ENCODE assay signal across 9 mouse cellular contexts in the genomic region with DNA sequence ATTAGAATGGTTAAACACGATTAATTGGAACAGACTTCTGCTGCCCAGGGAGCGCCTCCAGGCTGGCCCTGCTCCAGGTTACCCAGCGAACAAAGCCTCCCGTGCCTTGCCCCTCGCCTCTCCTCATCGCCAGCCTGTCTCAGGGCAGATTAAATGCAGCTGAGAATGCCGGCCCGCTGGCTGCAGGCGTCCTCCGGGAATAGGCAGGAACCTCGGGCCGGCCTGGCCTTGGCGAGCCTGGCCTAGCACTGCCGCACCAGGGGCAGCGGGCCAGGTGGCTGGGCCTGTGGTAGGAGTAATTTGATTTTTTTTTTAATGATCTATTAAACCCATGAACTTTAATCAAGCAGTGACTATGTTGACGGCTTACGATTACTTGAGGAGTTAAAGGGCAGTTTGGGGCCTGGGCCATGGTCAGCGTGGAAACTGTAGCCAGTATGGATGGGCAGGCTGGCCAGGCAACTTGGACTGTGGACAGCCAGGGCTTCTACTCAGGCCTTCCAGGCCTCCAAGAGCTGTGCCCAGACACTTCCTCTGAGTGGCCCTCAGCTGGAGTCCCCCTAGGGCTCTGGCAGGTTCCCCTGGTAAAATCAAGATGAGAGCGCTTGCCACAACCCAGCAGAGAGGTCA.
DNase-seq lines count a peak whose midpoint lies in the region; ATAC-seq and TF ChIP-seq lines count a peak whose summit lies in the region.
"Had no signal": no experiment of that assay in that cellular context is flagged by ENCODE, and none has a peak within 500 bp of the region (broad histone marks: within the 10 kb centered on the region; RNA-seq: fewer than 3 reads in every experiment).

No protein-coding gene starts in this region.

- DNase-seq in urinary bladder, adult 2 months (ENCODE audit: low spot score): peak; percentile 32
- no peak for DNase-seq in urinary bladder, postnatal 4 days (ENCODE audit: low spot score in 2 of 2)
- DNase-seq in forelimb bud, embryonic 11.5 days (ENCODE audit: low read depth, low spot score): peak; percentile 83
- DNase-seq in heart, postnatal 4 days: peak; percentile 39
- DNase-seq in layer of hippocampus, adult 8-10 months (ENCODE audit: low spot score in 2 of 2): peak; percentile 49 to 53
- no peak for DNase-seq in liver, postnatal 0 days

- peaks cover 13% of the 10 kb centered on the region for H3K4me1 ChIP-seq in midbrain, embryonic 16.5 days (ENCODE audit: control insufficient read depth, insufficient read depth, low read length)
- H3K4me1 ChIP-seq in liver, postnatal 0 days (ENCODE audit: insufficient read depth): no peaks in the 10 kb centered on the region
- H3K4me1 ChIP-seq: megakaryocyte, embryonic 14.5 days had no signal

- WGBS in midbrain, embryonic 16.5 days: 15% methylated on average over 19 of the region's 19 CpGs
- 69% methylated on average over 19 of the region's 19 CpGs for WGBS in liver, postnatal 0 days (ENCODE audit: insufficient replicate concordance)

- peak; percentile 87 for ATAC-seq in midbrain, embryonic 16.5 days
- ATAC-seq in granulocyte monocyte progenitor cell, adult 5-6 weeks (replicated peaks; ENCODE audit: poor library complexity, severe bottlenecking): no peak
- no peak for ATAC-seq in liver, postnatal 0 days

- no peak for TF ChIP-seq CTCF in liver, postnatal 0 days (IDR thresholded peaks at IDR 0.05; ENCODE audit: low read depth)

- no peaks in the 10 kb centered on the region for H3K36me3 ChIP-seq in midbrain, embryonic 16.5 days (ENCODE audit: control insufficient read depth, insufficient read depth, low read length)
- H3K36me3 ChIP-seq in liver, postnatal 0 days (replicated peaks; ENCODE audit: insufficient read depth, low read length): no peaks in the 10 kb centered on the region

- H3K27me3 ChIP-seq in midbrain, embryonic 16.5 days (ENCODE audit: control insufficient read depth, insufficient read depth, low read depth, low read length): no peaks in the 10 kb centered on the region
- no peaks in the 10 kb centered on the region for H3K27me3 ChIP-seq in liver, postnatal 0 days (ENCODE audit: insufficient read depth, low read length)
- H3K27me3 ChIP-seq: megakaryocyte, embryonic 14.5 days had no signal

- peak overlapping the region; percentile 37 for H3K4me2 ChIP-seq in midbrain, embryonic 16.5 days (ENCODE audit: low read length)
- H3K4me2 ChIP-seq in liver, postnatal 0 days (ENCODE audit: low read depth, low read length): no peak overlapping the region

- H3K27ac ChIP-seq in midbrain, embryonic 16.5 days (ENCODE audit: low read length): no peak overlapping the region; the same call in 1 of the 2 replicates
- no peak overlapping the region for H3K27ac ChIP-seq in liver, postnatal 0 days (ENCODE audit: low read depth)

- H3K9me3 ChIP-seq in midbrain, embryonic 16.5 days (replicated peaks; ENCODE audit: control insufficient read depth, low read length, poor library complexity, severe bottlenecking): no peaks in the 10 kb centered on the region
- H3K9me3 ChIP-seq in liver, postnatal 0 days (ENCODE audit: low read length): no peaks in the 10 kb centered on the region

- TF ChIP-seq EP300 in liver, postnatal 0 days (IDR thresholded peaks at IDR 0.05; ENCODE audit: low read depth): no peak

- no peak overlapping the region for H3K4me3 ChIP-seq in midbrain, embryonic 16.5 days (ENCODE audit: low read depth, low read length)
- H3K4me3 ChIP-seq in liver, postnatal 0 days (ENCODE audit: low read depth, low read length): no peak overlapping the region
- H3K4me3 ChIP-seq: megakaryocyte, embryonic 14.5 days had no signal

- 0 out of 2 replicates have a peak overlapping the region, but pooled peaks have one; percentile 38 for H3K9ac ChIP-seq in midbrain, embryonic 16.5 days (ENCODE audit: low read depth, low read length)
- no peak overlapping the region for H3K9ac ChIP-seq in liver, postnatal 0 days (replicated peaks)

Comparison
In these comparisons a context has a peak if more than half of its experiments do, and no peak if none do; other contexts are left out.
1. DNase-seq: peak in urinary bladder, adult 2 months (single experiment), forelimb bud, embryonic 11.5 days (single experiment), heart, postnatal 4 days (single experiment) and layer of hippocampus, adult 8-10 months (2 of 2); none in urinary bladder, postnatal 4 days (0 of 2) and liver, postnatal 0 days (single experiment).